Mouse (Mus musculus): ENCODE measurements around the gene Psma6.

DNA sequence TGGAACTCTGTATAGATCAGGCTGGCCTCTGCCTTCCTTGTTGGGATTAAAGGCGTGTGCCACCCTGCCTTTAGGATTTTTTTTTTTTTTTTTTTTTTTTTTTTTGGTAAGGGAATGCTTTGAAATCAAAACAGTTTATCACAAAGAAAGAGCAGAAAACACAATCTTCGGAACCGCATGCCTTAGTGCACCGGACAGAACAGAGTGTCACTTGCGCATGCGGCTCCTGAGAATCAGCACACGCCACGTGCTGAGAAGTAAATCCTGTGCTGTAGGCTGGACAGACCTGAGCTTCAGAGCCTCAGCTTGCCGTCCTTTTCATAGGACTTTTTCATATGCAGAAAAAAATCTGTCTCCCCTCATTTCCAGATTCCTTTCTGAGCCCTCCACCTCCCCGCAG lies 54.0 kb downstream of the Psma6 start:
- TF ChIP-seq CTCF (conservative IDR thresholded peaks at IDR 0.05; ENCODE audit: low read length): no peak
- TF ChIP-seq POU5F1 (IDR thresholded peaks at IDR 0.05; ENCODE audit: borderline replicate concordance, low read length): no peak
- no peak for TF ChIP-seq NANOG (IDR thresholded peaks at IDR 0.05; ENCODE audit: borderline replicate concordance, low read length)

Data from E14TG2a.4 (cell line).